Mouse (Mus musculus) heart, embryonic 14.5 days (tissue): Measurements from ENCODE around the gene Ccdc82. TPM values are rescaled to one million over a fixed set of nuclear protein-coding genes. Genes with fewer than 3 reads are reported as not detected.
A peak's percentile ranks its signal among the peaks of the same experiment; 100 is the strongest.

Experiments used
- ATAC-seq: fragments of 200-750 bp; cut with Nextera tagmentation; 2 replicates; pipeline ENCODE4 v1.8.0; 2017; ENCODE audit warnings: low read depth, moderate TSS enrichment; ENCODE audit not compliant: insufficient number of reproducible peaks, insufficient read depth, low FRiP score
- H3K27ac ChIP-seq, 2 experiments: fragments of 200-500 bp in 1 of 2; fragments of 300-500 bp in 1 of 2; sonication (generic) in 1 of 2; replicated peaks in 1 of 2; 2 replicates each; pipeline ENCODE4 v1.5.1; 2012 to 2014; ENCODE audit warnings: low read depth in 2 of 2, low read length in 2 of 2, control low read depth in 1 of 2, mild to moderate bottlenecking in 1 of 2, mixed read lengths in 1 of 2; ENCODE audit not compliant: control insufficient read depth in 1 of 2, insufficient read depth in 1 of 2
- H3K27me3 ChIP-seq: fragments of 300-500 bp; sonication (generic); 2 replicates; pipeline ENCODE4 v1.6.1; 2014; ENCODE audit warnings: mild to moderate bottlenecking, low read length, control low read depth; ENCODE audit not compliant: control insufficient read depth, insufficient read depth
- H3K36me3 ChIP-seq: fragments of 300-500 bp; sonication (generic); 2 replicates; pipeline ENCODE4 v1.6.1; 2014; ENCODE audit warnings: mild to moderate bottlenecking, control low read depth, low read length, mixed read lengths; ENCODE audit not compliant: control insufficient read depth, insufficient read depth
- H3K4me1 ChIP-seq, 2 experiments: fragments of 200-500 bp in 1 of 2; fragments of 300-500 bp in 1 of 2; sonication (generic) in 1 of 2; 2 replicates each; pipeline ENCODE4 v1.6.1; 2012 to 2014; ENCODE audit warnings: low read length in 2 of 2, control low read depth in 1 of 2, mixed read lengths in 1 of 2; ENCODE audit not compliant: control insufficient read depth in 2 of 2, insufficient read depth in 2 of 2
- H3K4me2 ChIP-seq: fragments of 300-500 bp; sonication (generic); 2 replicates; pipeline ENCODE4 v1.6.1; 2014; ENCODE audit warnings: mild to moderate bottlenecking, low read length
- H3K4me3 ChIP-seq, 2 experiments: fragments of 200-500 bp in 1 of 2; fragments of 300-500 bp in 1 of 2; sonication (generic) in 1 of 2; 2 replicates each; pipeline ENCODE4 v1.5.1; 2012 to 2014; ENCODE audit warnings: low read length in 2 of 2, mild to moderate bottlenecking in 2 of 2, control low read depth in 1 of 2, low read depth in 1 of 2, moderate library complexity in 1 of 2; ENCODE audit not compliant: control insufficient read depth in 1 of 2, insufficient read depth in 1 of 2
- H3K9ac ChIP-seq: fragments of 300-500 bp; sonication (generic); 2 replicates; pipeline ENCODE4 v1.6.1; 2014; ENCODE audit warnings: mild to moderate bottlenecking, low read length
- H3K9me3 ChIP-seq: fragments of 300-500 bp; sonication (generic); 2 replicates; pipeline ENCODE4 v1.6.1; 2016; ENCODE audit warnings: low read length, control low read depth; ENCODE audit not compliant: control insufficient read depth
- WGBS: fragments of 180-500 bp; shearing (Covaris S2); extraction: QIAGEN DNeasy Blood & Tissue Kit; methylation state at CpG from one replicate; pipeline ENCODE4 v1.1.7; 2014; 5-methylcytosine and 5-hydroxymethylcytosine counted together
- polyA plus RNA-seq: library from polyadenylated mRNA; unstranded; fragments of >200 nt; fragmentation: Nextera tagmentation; extraction: Ambion mirVana; gene quantifications from 2 replicates; pipeline ENCODE4 v1.2.1, GENCODE M21; 2014

Gene Ccdc82
- polyA plus RNA-seq, 1 experiment from 2014 or later: 9.1 TPM

DNA sequence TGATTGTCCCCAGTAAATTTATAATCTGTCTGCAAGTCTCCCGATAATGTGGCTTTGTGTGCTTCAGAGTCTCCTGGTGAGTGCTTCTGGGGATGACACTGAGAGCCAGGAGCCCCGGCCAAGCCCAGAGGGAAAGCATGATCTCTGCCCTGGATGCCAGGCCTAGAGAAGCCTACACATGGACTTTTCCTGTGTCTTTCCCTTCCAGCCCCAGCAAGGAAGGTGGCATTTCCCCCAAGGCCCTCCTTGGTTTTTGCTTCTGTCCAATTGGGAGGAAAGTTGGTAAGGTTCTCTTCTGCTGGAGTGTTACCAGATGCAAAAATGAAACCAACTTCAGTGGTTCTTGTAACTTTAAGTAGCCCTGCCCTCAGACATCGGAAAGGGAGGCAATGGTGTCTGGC is 53.3 kb downstream of the Ccdc82 start:
- no peaks in the 10 kb centered on the region for H3K9me3 ChIP-seq
- H3K4me1 ChIP-seq: peaks cover 48 to 62% of the 10 kb centered on the region in 2 experiments
- no peak for ATAC-seq
- H3K4me2 ChIP-seq: peak overlapping the region; percentile 97
- peak overlapping the region; percentile 90 for H3K9ac ChIP-seq
- H3K27me3 ChIP-seq: no peaks in the 10 kb centered on the region
- peak overlapping the region; percentile 16 to 75 for H3K4me3 ChIP-seq
- 40% methylated on average over 3 of the region's 3 CpGs for WGBS
- H3K27ac ChIP-seq: peak overlapping the region; percentile 63 to 73
- no peaks in the 10 kb centered on the region for H3K36me3 ChIP-seq

GRCm38 (mm10) chr9:13300891-13301782 is 54.4 kb downstream of the Ccdc82 start:
- 52% methylated on average over 9 of the region's 9 CpGs for WGBS
- Histone ChIP-seq H3K4me2 (peak overlapping the region; percentile 97), H3K9ac (peak overlapping the region; percentile 90), H3K27me3 (no peaks in the 10 kb centered on the region), H3K4me1 (peaks cover 46 to 62% of the 10 kb centered on the region in 2 experiments), H3K9me3 (no peaks in the 10 kb centered on the region), H3K4me3 (peak overlapping the region in 1 of 2 experiments; percentile 75; a peak in 2 of 4 replicates), H3K27ac (peak overlapping the region; percentile 63 to 73), H3K36me3 (no peaks in the 10 kb centered on the region)
- ATAC-seq: no peak

- H3K27ac ChIP-seq: peak overlapping the region in 1 of 2 experiments; percentile 73; a peak in 1 of 4 replicates
- no peaks in the 10 kb centered on the region for H3K27me3 ChIP-seq
- H3K4me1 ChIP-seq: peaks cover 51 to 73% of the 10 kb centered on the region in 2 experiments
- H3K4me2 ChIP-seq: peak overlapping the region; percentile 97
- no peak for ATAC-seq
- H3K9me3 ChIP-seq: no peaks in the 10 kb centered on the region
- 46% methylated on average over 6 of the region's 6 CpGs for WGBS
- no peak overlapping the region for H3K4me3 ChIP-seq
- H3K36me3 ChIP-seq: no peaks in the 10 kb centered on the region
- H3K9ac ChIP-seq: peak overlapping the region; percentile 90
Measured at GRCm38 (mm10) chr9:13302183-13302825, 55.5 kb downstream of the Ccdc82 start.

GRCm38 (mm10) chr9:13303099-13303771 is 56.5 kb downstream of the Ccdc82 start:
- ATAC-seq: no peak
- no peak overlapping the region for H3K4me3 ChIP-seq
- H3K27ac ChIP-seq: no peak overlapping the region; a peak in 1 of 4 replicates
- no peaks in the 10 kb centered on the region for H3K36me3 ChIP-seq
- H3K27me3 ChIP-seq: no peaks in the 10 kb centered on the region
- WGBS: 78% methylated on average over 5 of the region's 5 CpGs
- H3K4me2 ChIP-seq: no peak overlapping the region
- H3K4me1 ChIP-seq: peaks cover 54 to 76% of the 10 kb centered on the region in 2 experiments
- H3K9me3 ChIP-seq: no peaks in the 10 kb centered on the region
- peak overlapping the region; percentile 38; the same call in 1 of the 2 replicates for H3K9ac ChIP-seq

- Histone ChIP-seq H3K27ac (peak overlapping the region; percentile 36 to 60), H3K4me3 (0 out of 4 replicates have a peak overlapping the region, but pooled peaks of 1 of the 2 experiments have one; percentile 2), H3K4me2 (peak overlapping the region; percentile 37), H3K4me1 (peaks cover 49 to 69% of the 10 kb centered on the region in 2 experiments), H3K27me3 (no peaks in the 10 kb centered on the region), H3K9ac (peak overlapping the region; percentile 38; the same call in 1 of the 2 replicates), H3K36me3 (no peaks in the 10 kb centered on the region), H3K9me3 (no peaks in the 10 kb centered on the region)
- 45% methylated on average over 6 of the region's 6 CpGs for WGBS
- ATAC-seq: no peak; the same call in 1 of the 2 replicates
Measured at GRCm38 (mm10) chr9:13303976-13304375, 57.2 kb downstream of the Ccdc82 start.

- Histone ChIP-seq H3K4me2 (no peak overlapping the region), H3K9me3 (no peaks in the 10 kb centered on the region), H3K4me3 (no peak overlapping the region), H3K4me1 (peaks cover 32 to 64% of the 10 kb centered on the region in 2 experiments), H3K27me3 (no peaks in the 10 kb centered on the region), H3K9ac (no peak overlapping the region), H3K27ac (no peak overlapping the region), H3K36me3 (no peaks in the 10 kb centered on the region)
- 58% methylated on average over 3 of the region's 3 CpGs for WGBS
- no peak for ATAC-seq
Measured at GRCm38 (mm10) chr9:13306471-13306870, 59.7 kb downstream of the Ccdc82 start.

DNA sequence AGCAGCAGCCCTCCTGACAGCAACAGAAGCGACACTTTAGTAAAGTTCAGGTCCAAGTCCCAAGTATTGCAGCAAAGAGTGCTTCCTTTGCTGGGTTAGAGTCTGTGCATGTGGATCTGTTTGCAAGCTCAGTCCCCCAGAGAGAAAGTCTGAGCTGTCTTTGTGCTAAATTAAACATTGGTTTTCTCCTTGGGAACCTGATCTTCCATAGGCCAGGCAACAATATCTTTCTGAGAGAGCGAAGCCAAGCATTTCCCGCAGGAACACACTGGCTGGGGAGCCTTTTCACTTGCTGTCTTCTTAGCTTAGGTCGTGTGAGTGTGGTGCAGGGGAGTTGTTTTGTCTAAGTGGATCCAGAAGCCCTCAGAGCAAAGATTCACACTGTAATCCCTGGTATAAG is 60.5 kb downstream of the Ccdc82 start:
- ATAC-seq: no peak
- WGBS: 45% methylated on average over 4 of the region's 4 CpGs
- H3K9ac ChIP-seq: no peak overlapping the region
- H3K27ac ChIP-seq: peak overlapping the region in 1 of 2 experiments; percentile 39; a peak in 1 of 4 replicates
- H3K4me3 ChIP-seq: no peak overlapping the region
- H3K9me3 ChIP-seq: no peaks in the 10 kb centered on the region
- no peaks in the 10 kb centered on the region for H3K27me3 ChIP-seq
- peaks cover 26 to 57% of the 10 kb centered on the region in 2 experiments for H3K4me1 ChIP-seq
- no peak overlapping the region for H3K4me2 ChIP-seq
- H3K36me3 ChIP-seq: no peaks in the 10 kb centered on the region
